Mouse (Mus musculus) stomach, postnatal 0 days (tissue): Measurements from ENCODE around the gene Srd5a2. TPM values are rescaled to one million over a fixed set of nuclear protein-coding genes. Genes with fewer than 3 reads are reported as not detected.

Source experiments
- ATAC-seq: fragments of 200-750 bp; cut with Nextera tagmentation; 2 replicates; pipeline ENCODE4 v1.8.0; 2017; ENCODE audit not compliant: low FRiP score, low TSS enrichment
- DNase-seq: peaks from one replicate; pipeline ENCODE4 v3.0.0-alpha.2; 2016; ENCODE audit warnings: low spot score
- H3K27ac ChIP-seq: fragments of 300-500 bp; sonication (generic); replicated peaks from 2 replicates; pipeline ENCODE4 v1.5.1; 2014; ENCODE audit warnings: mild to moderate bottlenecking, control low read depth
- H3K27me3 ChIP-seq: fragments of 300-500 bp; sonication (generic); 2 replicates; pipeline ENCODE4 v1.6.1; 2014; ENCODE audit warnings: low read length; ENCODE audit not compliant: control insufficient read depth, insufficient read depth
- H3K36me3 ChIP-seq: fragments of 300-500 bp; sonication (generic); 2 replicates; pipeline ENCODE4 v1.6.1; 2014; ENCODE audit warnings: low read length, mixed read lengths; ENCODE audit not compliant: control insufficient read depth, insufficient read depth
- H3K4me1 ChIP-seq: fragments of 300-500 bp; sonication (generic); replicated peaks from 2 replicates; pipeline ENCODE4 v1.6.1; 2014; ENCODE audit warnings: antibody characterized with exemption; ENCODE audit not compliant: control insufficient read depth, insufficient read depth
- H3K4me2 ChIP-seq: fragments of 300-500 bp; sonication (generic); replicated peaks from 2 replicates; pipeline ENCODE4 v1.6.1; 2014; ENCODE audit warnings: low read depth, mild to moderate bottlenecking, control low read depth, moderate library complexity
- H3K4me3 ChIP-seq: fragments of 300-500 bp; sonication (generic); 2 replicates; pipeline ENCODE4 v1.5.1; 2014; ENCODE audit warnings: low read depth, low read length, control low read depth
- H3K9ac ChIP-seq: fragments of 300-500 bp; sonication (generic); 2 replicates; pipeline ENCODE4 v1.6.1; 2014; ENCODE audit warnings: mild to moderate bottlenecking, low read length, control low read depth, mixed read lengths
- H3K9me3 ChIP-seq: fragments of 300-500 bp; sonication (generic); 2 replicates; pipeline ENCODE4 v1.6.1; 2016; ENCODE audit warnings: low read length; ENCODE audit not compliant: control insufficient read depth
- CTCF ChIP-seq: IDR thresholded peaks from 2 replicates; pipeline ENCODE4 v1.5.1; 2016; ENCODE audit warnings: antibody characterized with exemption, low read depth, mild to moderate bottlenecking, moderate library complexity
- EP300 ChIP-seq: optimal IDR thresholded peaks from 2 replicates; pipeline ENCODE3; 2016; ENCODE audit warnings: antibody characterized with exemption
- WGBS: fragments of 180-500 bp; shearing (Covaris S2); extraction: QIAGEN DNeasy Blood & Tissue Kit; methylation state at CpG from one replicate; pipeline ENCODE4 v1.1.7; 2014; 5-methylcytosine and 5-hydroxymethylcytosine counted together
- polyA plus RNA-seq: library from polyadenylated mRNA; unstranded; fragments of >200 nt; fragmentation: Nextera tagmentation; extraction: Ambion mirVana; gene quantifications from 2 replicates; pipeline ENCODE4 v1.2.1, GENCODE M21; 2015

Srd5a2 gene
- polyA plus RNA-seq, 1 experiment from 2014 or later = not detected

GRCm38 (mm10) chr17:73976066-73976465 lies 71.7 kb downstream of the Srd5a2 start:
- Histone ChIP-seq H3K36me3 (no peaks in the 10 kb centered on the region), H3K9ac (no peak overlapping the region), H3K4me3 (no peak overlapping the region), H3K9me3 (no peaks in the 10 kb centered on the region), H3K4me2 (no peak overlapping the region), H3K27ac (no peak overlapping the region), H3K27me3 (no peaks in the 10 kb centered on the region), H3K4me1 (0 out of 2 replicates have a peak, but pooled peaks cover under 1% of the 10 kb centered on the region)
- no peak for TF ChIP-seq CTCF
- no peak for TF ChIP-seq EP300
- no peak for DNase-seq
- no peak for ATAC-seq

GRCm38 (mm10) chr17:73972648-73973047 lies 75.1 kb downstream of the Srd5a2 start:
- Histone ChIP-seq H3K9me3 (no peaks in the 10 kb centered on the region), H3K4me3 (no peak overlapping the region), H3K9ac (no peak overlapping the region), H3K27ac (no peak overlapping the region), H3K27me3 (no peaks in the 10 kb centered on the region), H3K36me3 (no peaks in the 10 kb centered on the region), H3K4me2 (no peak overlapping the region), H3K4me1 (0 out of 2 replicates have a peak, but pooled peaks cover 2% of the 10 kb centered on the region)
- ATAC-seq (no peak), DNase-seq (no peak)
- 91% methylated on average over 11 of the region's 11 CpGs for WGBS
- TF ChIP-seq EP300 (no peak), CTCF (no peak)

- Histone ChIP-seq H3K9me3 (no peaks in the 10 kb centered on the region), H3K4me1 (0 out of 2 replicates have a peak, but pooled peaks cover 2% of the 10 kb centered on the region), H3K9ac (no peak overlapping the region), H3K27ac (peak overlapping the region; percentile 46; the same call in 1 of the 2 replicates), H3K4me2 (no peak overlapping the region), H3K36me3 (no peaks in the 10 kb centered on the region), H3K4me3 (no peak overlapping the region), H3K27me3 (no peaks in the 10 kb centered on the region)
- no peak for TF ChIP-seq EP300
- no peak for TF ChIP-seq CTCF
- ATAC-seq (no peak), DNase-seq (no peak)
- 60% methylated on average over 4 of the region's 4 CpGs for WGBS
Measured at GRCm38 (mm10) chr17:73971291-73971690, 76.4 kb downstream of the Srd5a2 start.

- H3K4me1 ChIP-seq = 0 out of 2 replicates have a peak, but pooled peaks cover 2% of the 10 kb centered on the region
- ATAC-seq = peak; percentile 72; the same call in 1 of the 2 replicates
- peak overlapping the region; percentile 46 for H3K27ac ChIP-seq
- peak; percentile 28; the same call in 1 of the 2 replicates for TF ChIP-seq CTCF
- peak; percentile 50 for TF ChIP-seq EP300
- 32% methylated on average over 3 of the region's 3 CpGs for WGBS
- H3K4me3 ChIP-seq = no peak overlapping the region
- H3K27me3 ChIP-seq = no peaks in the 10 kb centered on the region
- no peak overlapping the region for H3K9ac ChIP-seq
- no peaks in the 10 kb centered on the region for H3K36me3 ChIP-seq
- no peak for DNase-seq
- no peaks in the 10 kb centered on the region for H3K9me3 ChIP-seq
- no peak overlapping the region for H3K4me2 ChIP-seq
Measured at GRCm38 (mm10) chr17:73970361-73971027, 77.2 kb downstream of the Srd5a2 start.

Other genes with a start within 250 kb of the Srd5a2 start
- gene Ehd3, start 243.8 kb downstream of the Srd5a2 start, polyA plus RNA-seq = 2.8 and 2.9 TPM in 2 replicates
- 16.4 and 18.4 TPM in 2 replicates for gene Xdh, start 97.7 kb downstream of the Srd5a2 start, polyA plus RNA-seq
- gene Memo1, start 247.6 kb upstream of the Srd5a2 start, polyA plus RNA-seq = 61.5 and 63.0 TPM in 2 replicates